Mouse (Mus musculus) thymus, postnatal 14 days (tissue): Measurements from ENCODE around the gene Gli1.
"Not testable (repeated sequence)": the region's sequence is repeated elsewhere in the genome, so short reads cannot be mapped to it uniquely, and the experiment has no call there.

Source experiments
- DNase-seq: peaks from one replicate; pipeline ENCODE4 v3.0.0; 2021

Gli1 gene

GRCm38 (mm10) chr10:127319969-127320368 lies 21.8 kb downstream of the Gli1 start:
- no peak for DNase-seq

GRCm38 (mm10) chr10:127318009-127318408 lies 23.8 kb downstream of the Gli1 start:
- DNase-seq: no peak

GRCm38 (mm10) chr10:127317277-127317676 lies 24.5 kb downstream of the Gli1 start:
- no peak for DNase-seq

- not testable (repeated sequence) for DNase-seq
These were observed 26.8 kb downstream of the Gli1 start for GRCm38 (mm10) chr10:127314950-127315349.

GRCm38 (mm10) chr10:127313516-127313915 lies 28.3 kb downstream of the Gli1 start:
- DNase-seq: not testable (repeated sequence)

GRCm38 (mm10) chr10:127312858-127313257 lies 28.9 kb downstream of the Gli1 start:
- DNase-seq: no peak

GRCm38 (mm10) chr10:127312356-127312676 lies 29.5 kb downstream of the Gli1 start:
- DNase-seq: peak; percentile 90

- DNase-seq: peak; percentile 93
These were observed 30.1 kb downstream of the Gli1 start, which contains the start of gene Mars for GRCm38 (mm10) chr10:127311476-127312355. Mars (minus strand) TSS chr10:127311786.

GRCm38 (mm10) chr10:127310523-127311475 lies 31.0 kb downstream of the Gli1 start:
- no peak for DNase-seq

- DNase-seq: not testable (repeated sequence)
These were observed 32.6 kb downstream of the Gli1 start for GRCm38 (mm10) chr10:127309167-127309566.

- no peak for DNase-seq
These were observed 38.6 kb downstream of the Gli1 start for GRCm38 (mm10) chr10:127303136-127303535.

GRCm38 (mm10) chr10:127300361-127300760 lies 41.4 kb downstream of the Gli1 start:
- DNase-seq: no peak

- DNase-seq: no peak
These were observed 44.5 kb downstream of the Gli1 start for GRCm38 (mm10) chr10:127297015-127297871.

- DNase-seq: no peak
These were observed 45.6 kb downstream of the Gli1 start for GRCm38 (mm10) chr10:127295986-127296794.

GRCm38 (mm10) chr10:127294895-127295510 lies 46.8 kb downstream of the Gli1 start:
- DNase-seq: no peak

GRCm38 (mm10) chr10:127293590-127294113 lies 48.1 kb downstream of the Gli1 start:
- no peak for DNase-seq

- no peak for DNase-seq
These were observed 48.7 kb downstream of the Gli1 start for GRCm38 (mm10) chr10:127292987-127293538.

GRCm38 (mm10) chr10:127291881-127292638 lies 49.7 kb downstream of the Gli1 start:
- DNase-seq: no peak
